Mouse (Mus musculus) spleen, adult 18-20 months (tissue): ENCODE data around the gene Tbc1d17.
"Not testable (repeated sequence)": the region's sequence is repeated elsewhere in the genome, so short reads cannot be mapped to it uniquely, and the experiment has no call there.

Source experiments
- DNase-seq, 2 experiments: peaks; one replicate each; pipeline ENCODE4 v3.0.0; 2022; ENCODE audit warnings: mixed read lengths in 2 of 2

Gene Tbc1d17

DNA sequence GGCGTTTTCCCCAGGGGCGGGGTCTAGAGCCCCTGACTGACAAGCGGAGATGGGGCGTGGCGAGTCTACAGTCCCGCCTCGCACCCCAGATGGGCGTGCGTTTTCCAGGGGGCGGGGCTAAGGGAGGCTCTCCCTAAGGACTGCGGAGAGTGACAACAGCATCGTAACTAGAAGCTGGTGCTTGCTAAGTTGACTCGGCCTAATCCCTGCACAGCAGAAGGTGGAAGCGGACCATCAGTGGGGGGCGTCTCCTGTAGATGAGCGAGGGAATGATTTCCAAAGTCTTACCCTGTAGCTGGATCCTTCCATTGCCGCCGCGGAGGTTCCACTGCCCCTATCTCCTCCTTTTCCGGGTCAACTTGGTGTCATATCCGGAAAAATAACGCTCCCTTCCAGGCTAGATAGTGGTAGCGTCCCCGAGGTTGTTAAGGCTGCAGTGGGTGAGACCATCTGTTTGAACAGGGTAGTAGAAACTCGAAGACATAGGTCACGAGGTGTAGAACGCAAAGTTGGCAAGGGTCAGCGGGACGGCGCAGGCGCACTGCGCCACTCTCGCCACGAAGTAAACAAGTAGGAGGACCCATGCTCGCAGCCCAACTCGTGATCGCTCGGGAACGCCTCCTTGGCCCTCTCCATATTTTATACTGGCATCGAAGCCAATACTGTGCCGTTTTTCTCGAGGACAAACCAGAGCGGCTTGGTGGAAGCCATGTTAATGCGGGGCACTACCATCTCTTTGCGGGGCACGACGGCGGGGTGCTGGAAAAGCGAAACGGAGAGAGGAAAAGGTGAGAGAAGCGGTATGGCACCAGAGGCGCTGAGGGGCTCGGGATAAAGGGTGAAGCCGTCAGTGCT lies at the start of gene Tbc1d17, which contains the start of gene Akt1s1:
Tbc1d17 (minus strand) TSS at position 519 of the 855 bp plus-strand sequence.
Akt1s1 (plus strand) TSS at position 431 of the 855 bp plus-strand sequence.
- DNase-seq: peak; percentile 95 to 98

- DNase-seq: peak in 1 of 2 experiments; percentile 17
These were observed 49.7 kb upstream of the Tbc1d17 start for GRCm38 (mm10) chr7:44898607-44899006.

GRCm38 (mm10) chr7:44896499-44896898 lies 47.6 kb upstream of the Tbc1d17 start:
- DNase-seq: no peak

DNA sequence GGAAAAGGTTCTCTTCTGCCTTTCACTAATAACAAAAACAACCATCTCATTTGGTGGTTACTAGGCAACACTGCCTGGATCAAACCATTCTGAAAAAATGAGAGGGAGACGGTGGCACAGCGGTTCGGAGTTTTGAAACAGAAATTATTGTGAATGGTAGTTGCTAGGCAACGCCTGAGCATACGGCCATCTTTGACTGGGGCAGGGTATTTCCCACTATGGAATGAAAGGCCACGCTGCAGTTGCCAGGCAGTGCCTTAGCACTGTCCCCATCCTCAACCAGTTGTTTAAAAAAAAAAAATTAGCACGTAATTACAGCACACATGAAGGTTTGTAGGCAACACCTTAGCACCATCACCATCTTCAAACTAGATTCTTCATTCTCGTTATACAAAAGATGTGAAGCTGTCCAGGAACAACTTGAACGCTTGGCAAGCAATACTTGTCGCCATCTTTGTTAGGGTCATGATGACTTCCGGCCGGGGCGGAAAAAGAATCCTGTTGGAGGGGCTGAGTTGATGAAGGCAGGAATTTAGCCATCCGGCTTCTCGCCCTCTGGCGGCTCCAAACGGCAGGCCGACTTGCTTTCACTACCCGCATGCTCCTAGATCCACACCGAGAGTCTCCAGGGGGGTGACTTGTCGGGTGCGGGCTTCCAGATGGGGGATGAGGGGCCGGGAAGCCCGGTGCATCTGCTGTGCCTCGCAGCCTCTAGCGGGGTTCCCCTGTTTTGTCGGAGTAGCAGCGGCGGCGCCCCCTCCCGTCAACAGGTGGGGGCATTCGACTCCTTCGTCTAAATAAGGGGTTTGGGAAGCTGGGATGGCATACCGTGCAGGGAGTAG lies 46.9 kb upstream of the Tbc1d17 start, which contains the start of gene Fuz:
Fuz (plus strand) TSS at position 487 of the 842 bp plus-strand sequence.
- peak; percentile 70 to 77 for DNase-seq

DNA sequence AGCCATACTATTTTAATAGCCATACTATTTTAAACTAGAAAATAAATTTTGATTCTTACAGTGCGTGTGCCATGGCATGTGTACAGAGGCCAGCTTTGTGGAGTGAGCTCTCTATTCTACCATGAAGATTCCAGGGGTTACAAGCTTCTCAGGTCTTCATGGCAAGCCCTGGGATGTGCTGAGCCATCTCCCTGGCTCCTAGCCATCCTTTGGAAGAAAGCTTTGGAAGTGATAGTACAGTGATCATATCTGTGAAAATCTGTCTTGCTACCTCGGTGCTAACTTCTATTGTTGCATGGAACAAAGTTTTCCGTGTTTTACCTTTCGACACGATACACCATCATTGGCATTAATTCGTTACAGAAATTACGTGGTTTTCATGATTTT lies 46.3 kb upstream of the Tbc1d17 start:
- no peak for DNase-seq

DNA sequence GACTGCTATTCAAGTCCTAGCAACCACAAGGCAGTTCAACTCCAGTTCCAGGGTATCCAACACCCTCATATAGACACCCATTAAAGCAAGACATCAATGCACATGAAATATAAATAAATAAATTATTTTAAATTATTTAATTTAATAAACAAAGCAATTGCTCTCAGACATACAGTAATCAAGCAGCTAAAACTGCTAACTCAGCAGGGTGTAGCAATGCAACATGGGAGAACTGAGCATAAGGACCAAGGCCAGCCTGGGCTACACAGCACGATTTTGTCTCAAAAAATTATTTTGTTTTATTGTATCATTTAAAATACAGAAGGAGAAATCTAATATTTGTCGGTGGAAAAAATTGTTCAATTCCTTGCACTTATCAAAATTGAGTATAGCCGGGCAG lies 45.3 kb upstream of the Tbc1d17 start:
- DNase-seq: no peak

GRCm38 (mm10) chr7:44893197-44893596 lies 44.3 kb upstream of the Tbc1d17 start:
- no peak for DNase-seq

DNA sequence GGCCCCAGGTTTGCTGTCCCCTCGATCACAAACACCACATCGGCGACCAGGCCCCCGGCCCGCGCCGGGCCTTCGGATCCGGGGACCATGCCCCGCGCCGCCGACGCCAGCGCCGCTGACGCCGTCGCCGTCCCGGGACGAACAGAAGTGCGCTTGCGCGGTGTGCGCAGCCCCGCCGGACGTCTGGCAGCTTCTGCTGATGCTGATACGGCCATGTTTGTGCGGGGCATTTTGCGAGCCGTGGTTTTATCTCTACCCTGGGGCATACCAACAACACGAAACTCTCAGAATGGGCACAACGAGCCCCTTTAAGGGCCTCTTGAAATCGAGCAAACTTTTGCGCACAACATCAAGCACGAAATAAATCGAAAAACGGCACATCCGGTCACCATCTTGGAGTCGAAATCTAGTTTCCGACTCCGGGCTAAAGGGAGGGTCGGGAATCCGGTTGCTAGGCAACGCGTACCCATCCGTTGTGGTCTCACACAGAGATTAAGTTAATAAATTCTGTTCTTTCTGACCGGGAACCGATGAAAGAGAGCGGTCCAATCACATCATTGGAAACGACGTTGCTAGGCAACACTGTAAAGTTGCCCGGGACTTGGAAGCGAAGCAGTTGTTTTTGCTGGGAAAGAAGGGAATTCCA lies 43.5 kb upstream of the Tbc1d17 start, which contains the start of gene Med25:
Med25 (minus strand) TSS at position 437 of the 646 bp plus-strand sequence.
- peak; percentile 78 to 80 for DNase-seq

GRCm38 (mm10) chr7:44891611-44892010 lies 42.7 kb upstream of the Tbc1d17 start:
- no peak for DNase-seq

GRCm38 (mm10) chr7:44890737-44891136 lies 41.9 kb upstream of the Tbc1d17 start:
- DNase-seq: no peak

GRCm38 (mm10) chr7:44890180-44890579 lies 41.3 kb upstream of the Tbc1d17 start:
- no peak for DNase-seq

- DNase-seq: no peak
These were observed 39.6 kb upstream of the Tbc1d17 start for GRCm38 (mm10) chr7:44888256-44889105.

DNA sequence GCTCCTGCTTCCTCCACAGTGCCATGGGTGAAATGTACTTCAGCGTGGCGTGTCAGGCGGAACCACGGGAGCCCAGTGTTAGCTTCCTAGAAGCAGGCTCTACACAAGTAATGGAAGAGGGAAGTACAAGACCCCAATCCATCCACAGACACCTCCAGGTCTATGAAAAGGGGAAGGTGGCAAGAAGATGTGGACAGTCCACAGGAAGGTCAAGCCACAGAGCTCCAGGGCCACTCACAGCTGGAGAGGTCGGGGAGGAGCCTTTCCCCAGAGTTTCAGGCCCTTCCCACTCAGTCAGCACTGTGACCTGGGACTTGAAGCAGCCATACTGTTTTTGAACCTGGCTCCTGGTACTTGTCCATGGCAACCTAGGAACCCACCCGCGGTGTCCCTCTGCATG lies 38.1 kb upstream of the Tbc1d17 start:
- no peak for DNase-seq

GRCm38 (mm10) chr7:44884637-44885036 lies 35.8 kb upstream of the Tbc1d17 start:
- no peak for DNase-seq

DNA sequence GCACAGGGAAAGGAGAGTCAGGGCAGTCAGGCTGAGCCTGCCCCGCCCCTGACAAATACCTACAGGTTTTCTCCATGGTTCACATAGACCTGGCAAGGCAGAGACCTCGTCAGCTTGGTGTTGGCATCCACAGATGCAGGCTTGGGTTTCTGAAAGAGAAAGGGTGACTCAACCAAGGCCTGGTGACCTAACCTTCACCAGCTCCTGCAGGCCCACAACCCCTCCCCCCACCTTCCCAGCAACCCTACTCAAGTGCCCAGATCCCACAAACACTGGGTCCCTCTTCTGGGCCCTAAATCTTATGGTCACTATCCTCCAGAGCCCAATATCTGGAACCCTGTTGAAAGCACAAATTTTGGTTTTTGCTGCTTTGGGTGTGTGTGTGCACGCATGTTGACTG lies 34.2 kb upstream of the Tbc1d17 start:
- no peak for DNase-seq

GRCm38 (mm10) chr7:44877833-44878232 lies 29.0 kb upstream of the Tbc1d17 start:
- DNase-seq: no peak

GRCm38 (mm10) chr7:44871774-44872173 lies 22.9 kb upstream of the Tbc1d17 start:
- DNase-seq: not testable (repeated sequence)

DNA sequence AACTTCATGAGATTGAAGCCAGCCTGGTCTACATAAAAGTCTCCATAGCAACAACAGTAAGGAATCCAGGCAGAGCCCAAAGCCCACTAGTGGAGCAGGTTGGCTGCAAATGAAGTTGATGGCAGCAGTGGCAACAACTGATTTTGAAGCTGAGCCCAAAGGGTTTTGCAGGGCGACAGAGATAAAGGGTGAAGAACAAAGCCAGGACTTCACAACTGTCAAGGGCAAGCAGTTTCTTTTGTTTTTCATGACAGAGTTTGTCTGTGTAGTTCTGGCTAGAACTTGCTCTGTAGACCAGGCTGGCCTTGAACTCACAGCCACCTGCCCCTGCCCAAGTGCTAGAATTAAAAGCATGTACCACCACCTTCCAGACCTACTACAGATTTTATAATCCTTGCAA lies 22.3 kb upstream of the Tbc1d17 start:
- no peak for DNase-seq

- no peak for DNase-seq
These were observed 21.7 kb upstream of the Tbc1d17 start for GRCm38 (mm10) chr7:44870614-44871013.

- DNase-seq: peak; percentile 57 to 62
These were observed 21.0 kb upstream of the Tbc1d17 start, which contains the start of gene Ptov1 for GRCm38 (mm10) chr7:44869697-44870528. Gene Ptov1, minus strand, starts transcription at chr7:44869788.
